Mouse (Mus musculus): ENCODE measurements around the gene Fam199x.

Fam199x gene

GRCm38 (mm10) chrX:137049425-137050225 lies at the start of gene Fam199x:
Fam199x (plus strand) TSS chrX:137049594.
- in situ Hi-C loops (cut with MboI; ENCODE audit: low sequenced_read_pairs), result no loop called here

DNA sequence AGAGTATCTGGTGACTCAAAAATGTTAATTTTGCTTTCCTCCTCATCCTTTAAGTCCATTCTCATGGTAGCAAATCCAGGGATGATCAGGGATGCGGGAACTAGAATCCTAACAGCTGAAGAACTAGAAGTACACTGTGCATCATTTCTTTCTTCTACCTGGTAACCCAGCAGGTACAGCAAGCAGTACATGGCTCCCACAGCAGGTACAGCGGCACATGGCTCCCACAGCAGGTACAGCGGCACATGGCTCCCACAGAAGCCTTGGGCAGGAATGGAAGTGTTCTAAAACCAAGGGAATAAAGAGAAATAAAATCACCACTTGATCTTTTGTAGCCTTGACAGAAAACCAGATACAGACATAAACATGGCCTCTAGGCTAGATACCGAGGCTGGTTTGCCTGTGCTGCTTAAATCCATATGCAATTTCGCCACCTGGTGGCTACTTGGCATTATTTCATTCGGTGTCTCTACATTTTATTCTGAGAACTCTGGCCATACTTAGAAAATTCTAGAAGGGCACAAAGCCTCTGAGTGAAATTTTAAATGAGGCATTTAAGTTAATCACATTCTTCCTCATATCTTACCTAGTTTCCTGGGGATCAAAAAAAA lies 34.2 kb upstream of the Fam199x start:
- in situ Hi-C loops (cut with MboI; ENCODE audit: low sequenced_read_pairs), result no loop called here

GRCm38 (mm10) chrX:137017668-137018067 lies 31.7 kb upstream of the Fam199x start:
- in situ Hi-C loops (cut with MboI; ENCODE audit: low sequenced_read_pairs), result no loop called here

DNA sequence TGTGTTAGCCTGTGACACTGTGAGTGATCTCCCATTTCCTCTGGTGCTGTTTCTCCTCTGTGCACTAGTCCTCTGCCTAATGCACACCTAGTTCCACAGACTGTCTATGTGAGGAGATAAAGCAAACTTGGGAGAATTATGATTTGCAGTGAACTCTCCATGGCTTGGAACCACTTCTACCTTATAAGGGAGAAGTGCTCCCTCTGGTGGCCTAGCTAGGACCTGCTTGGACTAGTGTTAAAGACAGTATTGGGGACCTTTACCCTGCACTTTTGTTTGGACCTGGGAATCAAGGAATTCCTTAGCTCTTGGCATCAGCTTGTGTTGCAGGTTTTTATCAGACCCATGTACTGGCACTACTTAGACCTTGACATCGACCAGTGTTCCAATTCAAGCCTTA lies 30.1 kb upstream of the Fam199x start:
- in situ Hi-C loops (cut with MboI; ENCODE audit: low sequenced_read_pairs), result no loop called here

- in situ Hi-C loops (cut with MboI; ENCODE audit: low sequenced_read_pairs), result no loop called here
Observed at GRCm38 (mm10) chrX:137030916-137031315, 18.5 kb upstream of the Fam199x start.

- in situ Hi-C loops (cut with MboI; ENCODE audit: low sequenced_read_pairs), result no loop called here
Observed at GRCm38 (mm10) chrX:137031726-137032125, 17.7 kb upstream of the Fam199x start.

GRCm38 (mm10) chrX:137034322-137034721 lies 15.1 kb upstream of the Fam199x start:
- in situ Hi-C loops (cut with MboI; ENCODE audit: low sequenced_read_pairs), result no loop called here

DNA sequence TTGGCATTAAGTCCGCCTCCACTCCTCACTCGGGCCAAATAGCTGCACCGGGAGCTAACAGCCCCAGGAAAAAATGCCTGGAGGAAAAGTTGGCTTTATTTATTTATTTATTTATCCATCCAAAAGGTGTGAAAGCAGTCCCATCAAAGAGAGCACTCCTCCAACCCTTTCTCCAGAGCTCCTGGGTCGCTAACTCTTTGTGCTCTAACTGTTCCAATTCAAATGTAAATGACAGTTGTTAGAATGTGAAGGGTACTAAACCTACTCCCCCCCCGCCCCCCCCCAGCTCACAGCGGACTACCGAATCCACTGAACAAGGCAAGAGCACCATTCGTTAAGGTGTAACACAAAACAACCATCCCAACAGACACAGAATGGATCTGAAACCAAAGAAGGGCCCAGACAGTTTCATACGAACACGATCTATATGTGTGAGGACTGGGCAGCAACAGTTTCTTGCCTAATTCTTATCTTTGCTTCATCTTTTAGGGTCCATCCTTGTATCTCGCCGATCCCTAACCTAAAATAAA lies 11.9 kb upstream of the Fam199x start:
- in situ Hi-C loops (cut with MboI; ENCODE audit: low sequenced_read_pairs), result no loop called here

DNA sequence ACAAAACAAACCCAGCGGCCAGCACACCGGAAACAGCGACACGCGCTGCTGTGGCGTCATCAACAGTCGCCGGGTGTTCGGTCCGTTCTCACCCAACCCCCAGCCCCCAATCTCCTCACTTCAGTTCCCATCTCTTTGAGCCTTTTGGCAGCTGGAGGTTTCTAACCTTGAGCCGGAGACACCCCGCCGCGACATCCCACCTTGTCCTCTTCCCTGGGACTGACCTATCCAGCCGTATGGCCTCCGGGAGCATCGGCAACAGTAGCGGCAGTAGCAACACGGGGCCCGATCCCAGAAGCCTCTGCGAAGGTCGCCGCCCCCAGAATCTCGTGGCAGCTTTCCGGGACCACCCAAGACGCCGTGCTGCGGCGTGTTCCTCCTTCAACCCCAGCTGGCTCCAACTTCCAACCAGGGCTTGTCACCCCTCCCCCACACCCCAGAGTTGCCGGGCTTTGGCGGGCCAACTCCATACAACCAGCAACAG lies 11.4 kb upstream of the Fam199x start, which contains the start of gene Slc25a53:
Gene Slc25a53 (minus strand): TSS at position 303 of the 484 bp plus-strand sequence.
- in situ Hi-C loops (cut with MboI; ENCODE audit: low sequenced_read_pairs), result no loop called here

DNA sequence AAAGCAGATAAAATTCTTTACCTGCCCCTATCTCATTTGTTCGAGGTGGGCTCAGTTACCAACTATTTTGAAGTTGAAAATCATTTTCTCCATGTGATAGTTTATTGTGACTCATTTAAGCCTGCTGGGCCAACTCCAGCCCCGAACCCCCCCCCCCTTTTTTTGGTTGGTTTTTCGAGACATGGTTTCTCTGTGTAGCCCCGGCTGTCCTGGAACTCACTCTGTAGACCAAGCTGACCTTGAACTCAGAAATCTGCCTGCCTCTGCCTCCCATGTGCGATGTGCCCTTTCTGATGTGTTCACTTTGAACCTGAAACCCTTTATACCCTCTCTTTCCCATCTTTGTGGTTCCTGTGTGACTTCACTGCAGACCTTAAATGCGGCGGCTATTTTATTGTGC lies 10.9 kb upstream of the Fam199x start:
- in situ Hi-C loops (cut with MboI; ENCODE audit: low sequenced_read_pairs), result no loop called here

- in situ Hi-C loops (cut with MboI; ENCODE audit: low sequenced_read_pairs), result no loop called here
Observed at GRCm38 (mm10) chrX:137049060-137049424, 352 bp upstream of the Fam199x start.

DNA sequence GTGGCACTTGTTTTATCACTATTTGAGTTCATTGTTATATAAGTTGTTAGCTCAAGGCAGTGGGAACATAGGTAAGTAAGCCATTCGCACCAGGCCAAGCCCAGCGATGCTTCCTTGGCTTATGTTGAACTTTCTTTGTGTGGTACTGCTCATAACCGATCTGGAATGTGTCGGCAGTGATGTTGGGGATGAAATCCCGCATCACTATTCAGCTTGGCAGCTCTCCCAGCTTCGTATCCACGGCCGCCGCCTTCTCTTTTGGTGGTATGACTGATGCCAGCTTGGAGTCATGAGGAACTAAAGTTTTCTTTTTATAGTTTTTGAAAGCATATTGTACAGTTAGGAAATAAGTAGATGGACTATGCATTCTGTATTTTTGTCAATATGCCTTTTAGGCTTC lies 13.8 kb downstream of the Fam199x start:
- in situ Hi-C loops (cut with MboI; ENCODE audit: low sequenced_read_pairs), result no loop called here

DNA sequence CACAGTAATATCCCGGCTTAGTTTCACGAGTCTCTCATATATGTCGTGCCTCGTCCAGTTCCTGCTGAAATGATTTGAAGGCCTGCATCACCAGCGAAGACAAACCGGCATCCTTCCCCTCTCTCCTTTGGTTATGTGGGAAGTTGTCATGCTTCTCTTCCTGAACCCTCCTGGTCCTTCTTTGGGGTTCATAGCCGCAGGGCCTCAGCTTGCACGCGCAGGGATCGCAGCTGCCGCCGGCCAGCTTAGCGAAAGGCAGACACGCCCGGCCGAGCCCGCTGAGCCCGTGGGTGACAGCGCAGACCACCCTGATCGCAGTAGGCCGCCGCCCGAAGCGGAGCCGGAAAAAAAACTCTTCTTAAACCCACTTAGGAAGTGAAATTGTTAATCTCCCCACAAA lies 55.1 kb downstream of the Fam199x start:
- in situ Hi-C loops (cut with MboI; ENCODE audit: low sequenced_read_pairs), result no loop called here

DNA sequence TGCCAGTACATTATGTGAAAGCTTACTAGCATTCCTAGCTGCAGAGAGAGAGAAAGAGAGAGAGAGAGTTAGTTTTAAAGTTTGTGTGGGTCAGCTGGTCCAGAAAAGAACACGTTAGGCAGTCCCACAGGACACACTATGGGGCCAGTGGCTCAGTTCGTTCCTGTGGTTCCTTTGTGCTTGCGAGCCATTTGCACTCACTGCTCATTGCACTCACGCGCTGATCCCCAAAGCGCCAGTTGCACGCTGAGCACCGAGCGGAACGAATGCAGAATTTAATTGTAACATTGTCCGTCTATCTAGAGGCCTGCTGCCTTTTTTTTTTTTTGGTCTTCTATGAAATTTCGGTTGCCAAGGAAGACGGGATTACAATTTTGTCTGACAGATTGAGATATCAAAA lies 57.1 kb downstream of the Fam199x start:
- in situ Hi-C loops (cut with MboI; ENCODE audit: low sequenced_read_pairs), result no loop called here

DNA sequence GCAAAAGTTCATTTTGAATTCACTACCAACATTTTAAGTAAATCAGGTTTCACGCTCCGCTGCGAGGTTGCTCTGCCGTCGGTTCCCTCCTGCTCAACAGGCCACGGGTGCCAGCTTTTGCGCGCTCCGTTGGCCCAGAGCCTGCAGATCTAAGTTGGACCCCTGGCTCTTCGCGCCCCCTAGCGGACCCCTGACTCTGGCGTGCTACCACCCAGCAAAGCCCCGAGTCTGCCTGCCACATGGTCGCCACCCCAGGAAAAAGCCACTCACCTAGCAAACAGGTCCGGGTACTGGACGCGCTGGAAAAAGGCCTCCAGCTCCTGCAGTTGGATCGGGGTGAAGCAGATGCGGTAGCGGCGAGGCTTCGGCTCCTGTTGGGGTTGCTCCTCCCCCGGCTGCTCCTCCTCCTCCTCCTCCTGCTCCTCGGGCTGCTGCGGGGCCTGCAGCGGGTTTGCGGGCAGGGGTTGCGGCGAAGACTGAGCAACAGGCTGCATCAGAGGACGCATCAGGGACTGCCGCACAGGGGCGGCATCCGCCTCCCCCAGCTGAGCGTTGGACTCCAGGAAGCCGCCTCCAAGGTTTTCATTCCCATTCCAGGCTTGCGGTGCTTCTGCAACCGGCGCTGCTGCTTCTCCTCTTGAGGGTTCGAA lies 68.8 kb downstream of the Fam199x start:
- in situ Hi-C loops (cut with MboI; ENCODE audit: low sequenced_read_pairs), result no loop called here

DNA sequence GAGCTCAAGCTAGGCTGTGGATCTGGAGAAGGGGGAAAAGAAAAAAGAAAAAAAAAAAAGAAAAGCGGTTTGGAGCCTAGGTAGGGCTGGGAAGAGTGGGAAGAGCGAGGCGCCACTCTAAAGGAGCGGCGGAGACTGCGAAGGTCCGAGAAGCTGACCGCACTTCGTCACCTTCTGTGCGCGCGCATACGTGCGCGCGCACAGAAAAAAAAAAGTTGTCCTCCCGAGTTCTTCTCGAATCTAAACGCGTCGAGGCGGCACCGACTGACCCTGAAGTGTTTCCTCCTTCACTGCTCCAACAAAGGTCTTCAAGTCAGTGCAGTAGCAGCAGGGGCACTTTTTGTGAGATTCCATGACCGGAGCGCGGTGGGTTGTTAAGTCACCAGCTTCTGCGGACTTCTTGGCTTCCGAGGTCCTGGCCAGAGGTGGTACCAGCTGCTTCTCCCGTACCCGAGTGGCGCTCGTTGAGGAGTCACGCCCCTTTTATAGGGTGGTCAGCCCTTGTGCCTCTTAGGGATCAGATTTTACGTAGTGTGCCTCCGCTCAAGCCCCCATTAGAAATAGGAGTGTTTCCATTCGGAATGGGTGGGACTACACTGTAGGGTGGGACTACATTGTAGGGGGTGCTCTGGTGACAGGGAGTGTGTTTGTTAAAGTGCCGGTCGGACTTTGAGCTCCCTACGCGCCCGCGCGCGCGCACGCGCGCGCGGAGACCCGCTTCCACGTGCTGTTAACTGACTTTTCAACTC lies 70.5 kb downstream of the Fam199x start:
- in situ Hi-C loops (cut with MboI; ENCODE audit: low sequenced_read_pairs), result no loop called here

GRCm38 (mm10) chrX:137121718-137122117 lies 72.3 kb downstream of the Fam199x start, which contains the start of gene Esx1:
Esx1 (minus strand) TSS chrX:137122083.
- in situ Hi-C loops (cut with MboI; ENCODE audit: low sequenced_read_pairs), result no loop called here

DNA sequence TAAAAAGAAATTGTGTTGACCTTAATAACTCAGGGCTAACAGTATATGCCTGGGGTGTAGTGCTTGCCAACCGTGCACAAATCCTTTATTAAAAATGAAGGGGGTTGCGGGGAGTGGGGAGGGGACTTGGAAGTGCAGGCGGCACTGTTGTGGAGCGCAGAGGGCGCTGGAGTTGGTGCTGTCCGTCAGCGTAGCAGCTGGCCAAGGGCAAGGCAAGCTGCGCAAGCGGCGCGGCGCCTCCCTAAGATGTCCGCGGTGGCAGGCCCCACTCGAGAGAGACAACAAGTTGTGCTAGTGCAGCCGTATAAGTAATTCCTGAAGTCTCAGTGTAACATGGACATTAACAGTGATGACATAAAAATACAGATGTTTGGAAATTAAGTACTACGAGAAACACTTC lies 78.1 kb downstream of the Fam199x start:
- in situ Hi-C loops (cut with MboI; ENCODE audit: low sequenced_read_pairs), result no loop called here

Measured in CH12F3 (cell line).